Mouse (Mus musculus) liver, adult 2 months (tissue): Measurements from ENCODE around the gene Babam2.

ENCODE experiments used
- CTCF ChIP-seq: fragments of 200-500 bp; IDR thresholded peaks from 2 replicates; pipeline ENCODE4 v1.5.1; 2011; ENCODE audit warnings: low read depth, low read length, control low read depth
- POLR2A ChIP-seq: fragments of 200-500 bp; IDR thresholded peaks from 2 replicates; pipeline ENCODE4 v1.6.1; 2011; ENCODE audit warnings: low read length, control low read depth; ENCODE audit not compliant: insufficient read depth; ENCODE audit errors: extremely low read depth

DNA sequence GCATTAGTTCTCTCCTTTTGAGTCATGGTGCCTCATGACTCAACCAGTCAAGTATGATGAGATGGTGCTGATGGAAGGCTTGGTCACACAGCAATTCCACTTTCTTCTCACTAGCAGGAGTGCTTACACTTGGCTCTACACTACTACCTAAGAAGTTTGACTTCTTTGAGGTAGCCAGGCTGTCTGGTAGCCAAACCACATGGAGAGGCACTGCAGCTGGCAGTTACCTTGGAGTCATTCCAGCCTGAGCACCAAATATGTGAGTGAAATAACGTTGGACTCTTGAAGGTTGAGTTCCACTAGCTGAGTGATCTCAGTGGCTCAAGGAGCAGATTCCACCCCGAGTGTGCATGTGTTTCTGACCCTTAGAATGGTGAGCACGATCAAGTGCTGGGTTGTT is 57.8 kb downstream of the Babam2 start:
- no peak for TF ChIP-seq POLR2A
- no peak for TF ChIP-seq CTCF
